Mouse (Mus musculus): ENCODE measurements around the gene Ccdc47.
"Not testable (repeated sequence)": the region's sequence is repeated elsewhere in the genome, so short reads cannot be mapped to it uniquely, and the experiment has no call there.

The Ccdc47 gene

GRCm38 (mm10) chr11:106215927-106216729, at the start of gene Ccdc47:
Gene Ccdc47 (minus strand): TSS chr11:106216344.
- peak; percentile 99 for DNase-seq (ENCODE audit: low spot score)

GRCm38 (mm10) chr11:106265570-106265969, 49.4 kb upstream of the Ccdc47 start:
- DNase-seq (ENCODE audit: low spot score), result no peak

- DNase-seq (ENCODE audit: low spot score), result no peak
Observed at GRCm38 (mm10) chr11:106264988-106265387, 48.8 kb upstream of the Ccdc47 start.

GRCm38 (mm10) chr11:106263963-106264362, 47.8 kb upstream of the Ccdc47 start:
- DNase-seq (ENCODE audit: low spot score), result no peak

- no peak for DNase-seq (ENCODE audit: low spot score)
Observed at GRCm38 (mm10) chr11:106260826-106261450, 44.8 kb upstream of the Ccdc47 start.

- no peak for DNase-seq (ENCODE audit: low spot score)
Observed at GRCm38 (mm10) chr11:106256775-106257174, 40.6 kb upstream of the Ccdc47 start.

- DNase-seq (ENCODE audit: low spot score), result peak; percentile 98
Observed at GRCm38 (mm10) chr11:106255685-106256451, 39.7 kb upstream of the Ccdc47 start, which contains the start of the genes Ftsj3 and Psmc5. Gene Ftsj3 (minus strand): TSS chr11:106256079. Gene Psmc5 (plus strand): TSS chr11:106256154.

GRCm38 (mm10) chr11:106255174-106255573, 39.0 kb upstream of the Ccdc47 start:
- DNase-seq (ENCODE audit: low spot score), result no peak

GRCm38 (mm10) chr11:106254767-106255166, 38.6 kb upstream of the Ccdc47 start:
- no peak for DNase-seq (ENCODE audit: low spot score)

GRCm38 (mm10) chr11:106249326-106249725, 33.2 kb upstream of the Ccdc47 start:
- no peak for DNase-seq (ENCODE audit: low spot score)

- peak; percentile 24 for DNase-seq (ENCODE audit: low spot score)
Observed at GRCm38 (mm10) chr11:106246834-106247233, 30.7 kb upstream of the Ccdc47 start.

GRCm38 (mm10) chr11:106233978-106234377, 17.8 kb upstream of the Ccdc47 start:
- DNase-seq (ENCODE audit: low spot score), result not testable (repeated sequence)

- DNase-seq (ENCODE audit: low spot score), result no peak
Observed at GRCm38 (mm10) chr11:106220603-106221002, 4.5 kb upstream of the Ccdc47 start.

GRCm38 (mm10) chr11:106216730-106217490, 766 bp upstream of the Ccdc47 start, which contains the start of gene Ddx42:
Gene Ddx42 (plus strand): TSS chr11:106216926.
- DNase-seq (ENCODE audit: low spot score), result peak; percentile 98

GRCm38 (mm10) chr11:106215450-106215859, 689 bp downstream of the Ccdc47 start:
- no peak for DNase-seq (ENCODE audit: low spot score)

- DNase-seq (ENCODE audit: low spot score), result no peak
Observed at GRCm38 (mm10) chr11:106214856-106215255, 1.3 kb downstream of the Ccdc47 start.

GRCm38 (mm10) chr11:106212771-106213170, 3.4 kb downstream of the Ccdc47 start:
- DNase-seq (ENCODE audit: low spot score), result no peak

- DNase-seq (ENCODE audit: low spot score), result no peak
Observed at GRCm38 (mm10) chr11:106202123-106202465, 14.1 kb downstream of the Ccdc47 start, which contains the start of gene Strada. Gene Strada (minus strand): TSS chr11:106202168.

GRCm38 (mm10) chr11:106201337-106202122, 14.6 kb downstream of the Ccdc47 start:
- no peak for DNase-seq (ENCODE audit: low spot score)

GRCm38 (mm10) chr11:106200756-106201155, 15.4 kb downstream of the Ccdc47 start:
- no peak for DNase-seq (ENCODE audit: low spot score)

GRCm38 (mm10) chr11:106199997-106200396, 16.1 kb downstream of the Ccdc47 start:
- DNase-seq (ENCODE audit: low spot score), result not testable (repeated sequence)
